Mouse (Mus musculus) intestine, embryonic 14.5 days (tissue): ENCODE data around the gene Mboat2. TPM values are rescaled to one million over a fixed set of nuclear protein-coding genes. Genes with fewer than 3 reads are reported as not detected.

Source experiments
- ATAC-seq: fragments of 200-750 bp; cut with Nextera tagmentation; replicated peaks from 2 replicates; pipeline ENCODE4 v1.8.0; 2017; ENCODE audit warnings: low read depth, moderate number of reproducible peaks, moderate TSS enrichment, moderate library complexity; ENCODE audit not compliant: low FRiP score, low TSS enrichment
- DNase-seq: peaks from one replicate; pipeline ENCODE4 v3.0.0-alpha.2; 2018; ENCODE audit warnings: low spot score
- H3K27ac ChIP-seq: fragments of 300-500 bp; sonication (generic); 2 replicates; pipeline ENCODE4 v1.5.1; 2014; ENCODE audit warnings: low read depth, mild to moderate bottlenecking, control low read depth
- H3K27me3 ChIP-seq: fragments of 300-500 bp; sonication (generic); replicated peaks from 2 replicates; pipeline ENCODE4 v1.6.1; 2014; ENCODE audit warnings: low read length, control low read depth; ENCODE audit not compliant: control insufficient read depth, insufficient read depth
- H3K36me3 ChIP-seq: fragments of 300-500 bp; sonication (generic); 2 replicates; pipeline ENCODE4 v1.6.1; 2014; ENCODE audit warnings: low read length, control low read depth; ENCODE audit not compliant: control insufficient read depth, insufficient read depth
- H3K4me1 ChIP-seq: fragments of 300-500 bp; sonication (generic); replicated peaks from 2 replicates; pipeline ENCODE4 v1.6.1; 2014; ENCODE audit warnings: low read length, control low read depth, mixed read lengths; ENCODE audit not compliant: control insufficient read depth, insufficient read depth
- H3K4me2 ChIP-seq: fragments of 300-500 bp; sonication (generic); 2 replicates; pipeline ENCODE4 v1.6.1; 2014; ENCODE audit warnings: low read length
- H3K4me3 ChIP-seq: fragments of 300-500 bp; sonication (generic); 2 replicates; pipeline ENCODE4 v1.5.1; 2014; ENCODE audit warnings: low read depth, low read length, control low read depth, mixed read lengths
- H3K9ac ChIP-seq: fragments of 300-500 bp; sonication (generic); 2 replicates; pipeline ENCODE4 v1.6.1; 2014; ENCODE audit warnings: mild to moderate bottlenecking, low read length
- H3K9me3 ChIP-seq: fragments of 300-500 bp; sonication (generic); 2 replicates; pipeline ENCODE4 v1.6.1; 2016; ENCODE audit warnings: low read length, control low read depth; ENCODE audit not compliant: control insufficient read depth
- WGBS: fragments of 180-500 bp; shearing (Covaris S2); extraction: QIAGEN DNeasy Blood & Tissue Kit; methylation state at CpG from one replicate; pipeline ENCODE4 v1.1.7; 2014; 5-methylcytosine and 5-hydroxymethylcytosine counted together
- polyA plus RNA-seq: library from polyadenylated mRNA; unstranded; fragments of >200 nt; fragmentation: Nextera tagmentation; extraction: Ambion mirVana; gene quantifications from 2 replicates; pipeline ENCODE4 v1.2.1, GENCODE M21; 2014

The Mboat2 gene
- polyA plus RNA-seq, 1 experiment from 2014 or later, result 31.6 TPM

DNA sequence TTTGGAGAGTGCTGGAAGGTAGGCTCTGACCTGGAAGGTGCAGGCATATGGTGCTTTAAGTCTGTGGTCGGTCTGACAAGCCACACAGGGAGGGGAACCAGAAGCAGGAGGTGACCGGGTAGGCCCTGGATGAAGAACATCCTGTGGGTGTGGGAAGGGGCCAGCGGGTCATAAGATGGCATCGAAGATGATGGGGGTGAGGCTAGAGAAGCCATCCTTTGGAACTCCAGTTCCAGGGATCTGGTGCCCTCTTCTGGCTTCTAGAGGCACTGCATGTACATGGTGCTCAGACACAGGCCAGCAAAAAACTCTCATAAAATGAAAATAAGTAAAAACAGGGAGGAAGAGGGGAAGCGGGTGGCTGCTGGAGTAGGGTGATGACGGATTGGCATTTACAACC lies 121.5 kb downstream of the Mboat2 start:
- peaks cover 36% of the 10 kb centered on the region; the same call in 1 of the 2 replicates for H3K36me3 ChIP-seq
- H3K4me3 ChIP-seq, result no peak overlapping the region
- no peaks in the 10 kb centered on the region for H3K4me1 ChIP-seq
- DNase-seq (peak; percentile 87), ATAC-seq (no peak)
- H3K27ac ChIP-seq, result no peak overlapping the region
- peaks cover 4% of the 10 kb centered on the region; the same call in 1 of the 2 replicates for H3K9me3 ChIP-seq
- no peak overlapping the region for H3K4me2 ChIP-seq
- H3K9ac ChIP-seq, result no peak overlapping the region
- 46% methylated on average over 6 of the region's 6 CpGs for WGBS
- H3K27me3 ChIP-seq, result no peaks in the 10 kb centered on the region

DNA sequence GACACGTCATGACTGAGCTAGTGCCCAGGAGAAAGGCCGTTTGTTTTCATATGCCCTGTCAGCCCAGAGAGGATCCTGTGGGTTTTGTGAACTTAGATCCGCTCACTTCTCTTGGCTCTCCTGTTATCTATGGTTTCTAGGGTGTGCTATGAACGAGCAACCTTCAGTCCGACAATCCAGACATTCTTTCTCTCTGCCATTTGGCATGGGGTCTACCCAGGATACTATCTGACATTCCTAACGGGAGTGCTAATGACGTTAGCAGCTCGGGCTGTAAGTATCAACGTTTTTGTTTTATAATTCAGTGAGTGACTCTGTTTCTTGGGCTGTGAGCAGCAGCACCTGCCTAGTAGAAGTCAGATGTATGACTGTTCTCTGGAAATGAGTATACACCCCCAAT lies 124.5 kb downstream of the Mboat2 start:
- DNase-seq (no peak), ATAC-seq (no peak)
- Histone ChIP-seq H3K4me2 (no peak overlapping the region), H3K27ac (no peak overlapping the region), H3K27me3 (no peaks in the 10 kb centered on the region), H3K4me1 (no peaks in the 10 kb centered on the region), H3K36me3 (peaks cover 32% of the 10 kb centered on the region), H3K9me3 (peaks cover 4% of the 10 kb centered on the region; the same call in 1 of the 2 replicates), H3K9ac (no peak overlapping the region), H3K4me3 (no peak overlapping the region)
- 81% methylated on average over 9 of the region's 9 CpGs for WGBS

DNA sequence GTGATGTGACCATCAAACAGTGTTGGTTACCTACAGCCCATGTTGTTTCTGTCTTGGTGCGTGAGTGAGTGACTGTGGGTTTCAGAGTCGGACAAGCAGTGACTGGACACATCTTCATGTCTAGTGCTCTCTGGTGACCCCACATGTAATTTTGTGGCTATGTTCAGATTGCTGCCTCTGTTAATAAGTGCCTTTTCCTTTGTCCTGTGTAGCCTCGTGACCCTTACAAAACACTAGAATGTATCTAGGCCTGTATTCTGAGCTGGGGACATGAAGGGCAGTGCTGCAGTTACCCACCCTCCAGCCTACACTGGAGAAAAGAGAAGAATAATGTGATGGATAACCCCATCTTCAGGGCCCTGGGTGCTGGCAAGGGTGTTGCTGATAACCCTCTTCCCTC lies 127.8 kb downstream of the Mboat2 start:
- H3K4me1 ChIP-seq, result no peaks in the 10 kb centered on the region
- no peaks in the 10 kb centered on the region for H3K9me3 ChIP-seq
- DNase-seq (no peak), ATAC-seq (no peak)
- H3K27ac ChIP-seq, result no peak overlapping the region
- no peak overlapping the region for H3K4me3 ChIP-seq
- WGBS, result 91% methylated on average over 3 of the region's 3 CpGs
- no peak overlapping the region for H3K9ac ChIP-seq
- peaks cover 18% of the 10 kb centered on the region for H3K36me3 ChIP-seq
- H3K4me2 ChIP-seq, result no peak overlapping the region
- no peaks in the 10 kb centered on the region for H3K27me3 ChIP-seq

DNA sequence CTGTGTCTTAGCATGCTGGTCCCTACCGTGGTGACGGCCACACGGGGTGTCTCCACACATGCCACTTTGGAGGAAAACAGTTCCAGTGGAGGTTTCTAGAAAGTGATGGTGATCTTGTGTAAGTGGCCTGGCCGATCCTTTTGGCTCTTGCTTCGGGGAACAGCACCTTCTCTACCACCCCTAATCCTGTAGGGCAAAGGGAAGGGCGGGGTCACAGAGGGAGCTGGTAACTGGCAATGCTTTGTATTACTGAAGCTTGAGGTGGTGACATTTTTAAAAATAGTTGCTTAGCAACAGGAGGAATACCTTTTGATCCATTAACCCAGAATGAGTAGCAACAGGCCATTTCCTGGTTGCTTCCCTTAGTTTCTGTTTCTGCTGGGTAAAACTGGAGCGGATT lies 131.1 kb downstream of the Mboat2 start:
- Histone ChIP-seq H3K27ac (no peak overlapping the region), H3K9ac (no peak overlapping the region), H3K9me3 (no peaks in the 10 kb centered on the region), H3K4me1 (no peaks in the 10 kb centered on the region), H3K27me3 (no peaks in the 10 kb centered on the region), H3K36me3 (peaks cover 8% of the 10 kb centered on the region), H3K4me3 (no peak overlapping the region), H3K4me2 (no peak overlapping the region)
- ATAC-seq, result no peak
- 92% methylated on average over 7 of the region's 7 CpGs for WGBS
- no peak for DNase-seq

DNA sequence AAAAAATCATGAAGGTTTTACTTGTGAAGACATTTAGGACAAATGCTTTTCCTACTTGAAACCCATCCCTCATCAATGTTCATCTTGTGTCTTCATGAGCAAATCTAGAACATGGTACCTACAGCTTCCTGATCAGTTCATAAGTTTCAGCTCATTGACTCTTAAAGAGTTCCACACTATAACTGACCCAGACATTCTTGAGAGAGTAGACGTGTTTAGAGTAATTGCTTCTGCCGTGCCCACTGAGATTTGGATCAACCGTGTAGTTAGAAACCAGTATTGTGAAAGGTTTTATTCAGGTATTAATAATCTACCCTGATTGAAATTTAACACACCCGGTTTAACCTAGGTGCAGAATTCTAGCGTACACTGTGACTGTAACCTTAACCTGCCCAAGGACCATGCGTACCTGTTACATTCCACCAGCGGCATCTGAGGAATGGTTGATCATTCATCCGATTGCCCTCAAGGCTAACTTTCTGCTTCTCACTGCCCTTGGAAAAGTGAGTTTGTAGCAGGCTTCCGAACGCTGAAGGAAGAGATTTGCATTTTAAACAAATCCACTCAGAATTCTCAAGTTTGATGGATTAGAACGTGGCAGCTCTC lies 131.8 kb downstream of the Mboat2 start:
- no peak overlapping the region for H3K9ac ChIP-seq
- H3K9me3 ChIP-seq, result no peaks in the 10 kb centered on the region
- DNase-seq (no peak), ATAC-seq (no peak)
- H3K4me1 ChIP-seq, result no peaks in the 10 kb centered on the region
- H3K27ac ChIP-seq, result no peak overlapping the region
- 85% methylated on average over 11 of the region's 11 CpGs for WGBS
- H3K4me2 ChIP-seq, result no peak overlapping the region
- H3K4me3 ChIP-seq, result no peak overlapping the region
- peaks cover 8% of the 10 kb centered on the region for H3K36me3 ChIP-seq
- H3K27me3 ChIP-seq, result no peaks in the 10 kb centered on the region

DNA sequence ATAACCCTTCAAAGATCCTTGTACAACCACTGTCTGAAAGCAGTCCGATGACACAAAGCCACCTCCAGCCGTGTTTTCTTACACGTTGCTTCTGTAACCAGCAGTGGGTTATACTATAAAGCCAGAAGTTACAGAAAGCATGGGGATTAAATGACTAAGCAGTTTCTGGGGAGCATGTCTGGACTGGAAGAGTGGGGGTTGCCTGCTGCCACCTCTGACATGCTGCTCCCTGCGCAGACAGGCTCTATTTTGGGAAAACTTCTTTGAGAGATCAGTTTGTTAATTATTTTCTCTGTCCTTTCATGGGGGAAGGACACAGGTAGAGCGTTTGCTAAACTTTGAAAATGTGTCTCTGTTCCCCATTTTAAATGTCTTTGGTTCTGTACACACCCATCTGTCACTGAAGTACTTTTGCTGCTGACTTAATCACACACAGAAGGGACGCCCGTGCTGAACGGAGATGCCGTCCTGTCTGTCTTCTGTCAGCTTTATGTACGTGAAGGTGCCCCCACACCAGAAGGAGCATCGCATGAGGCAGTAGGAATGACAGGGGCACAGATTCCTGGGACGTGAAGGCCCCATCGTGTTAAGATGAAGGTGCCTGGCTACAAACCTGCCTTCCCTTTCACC lies 132.8 kb downstream of the Mboat2 start:
- no peak for ATAC-seq
- Histone ChIP-seq H3K4me3 (no peak overlapping the region), H3K4me1 (no peaks in the 10 kb centered on the region), H3K9me3 (no peaks in the 10 kb centered on the region), H3K27me3 (no peaks in the 10 kb centered on the region), H3K27ac (no peak overlapping the region), H3K4me2 (no peak overlapping the region), H3K9ac (no peak overlapping the region), H3K36me3 (peaks cover 8% of the 10 kb centered on the region)
- no peak for DNase-seq
- WGBS, result 69% methylated on average over 13 of the region's 13 CpGs

DNA sequence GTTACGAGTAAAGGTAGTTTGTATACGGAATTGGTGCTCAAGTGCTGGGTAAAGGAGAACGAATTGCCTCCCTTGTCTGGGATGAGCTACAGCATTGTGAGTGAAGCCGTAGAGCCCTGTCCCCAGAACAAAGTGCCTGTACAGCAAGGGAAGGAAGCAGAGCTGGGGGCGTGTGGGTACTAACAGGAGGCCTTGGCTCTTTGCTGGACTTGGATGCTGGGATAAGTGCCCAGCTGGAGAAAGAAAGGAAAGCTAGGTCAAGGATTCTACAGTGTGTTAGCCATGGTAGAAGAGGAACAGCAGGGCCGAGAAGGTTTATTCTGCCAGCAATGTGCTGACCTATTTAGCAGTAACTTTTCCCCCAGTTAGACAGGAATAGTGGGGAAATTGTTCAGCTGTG lies 134.7 kb downstream of the Mboat2 start:
- H3K27ac ChIP-seq, result no peak overlapping the region
- no peaks in the 10 kb centered on the region for H3K27me3 ChIP-seq
- H3K9ac ChIP-seq, result no peak overlapping the region
- H3K36me3 ChIP-seq, result no peaks in the 10 kb centered on the region
- DNase-seq (no peak), ATAC-seq (no peak)
- no peaks in the 10 kb centered on the region for H3K4me1 ChIP-seq
- no peak overlapping the region for H3K4me3 ChIP-seq
- WGBS, result 77% methylated on average over 6 of the region's 6 CpGs
- no peak overlapping the region for H3K4me2 ChIP-seq
- no peaks in the 10 kb centered on the region for H3K9me3 ChIP-seq

DNA sequence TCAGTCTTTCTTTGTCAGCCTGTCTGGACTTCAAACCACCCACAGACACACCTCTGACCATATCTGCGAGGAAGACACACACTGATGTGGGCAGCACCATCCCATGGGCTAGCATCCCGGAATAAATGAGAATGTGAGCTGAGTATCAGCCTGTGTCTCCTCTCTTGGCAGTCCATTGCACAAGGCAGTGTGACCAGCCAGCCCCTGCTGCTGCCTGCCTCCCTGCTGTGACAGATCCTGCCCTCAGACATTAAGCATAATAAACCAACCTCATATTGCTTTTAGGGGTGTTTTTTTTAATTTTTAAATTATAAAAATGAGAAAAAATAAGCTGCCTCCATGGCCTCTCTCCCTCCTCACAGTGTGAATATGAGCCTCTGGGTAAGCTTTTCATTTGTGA lies 135.4 kb downstream of the Mboat2 start:
- 95% methylated on average over 2 of the region's 2 CpGs for WGBS
- no peak overlapping the region for H3K9ac ChIP-seq

More for the DNA sequence above, 135.4 kb downstream of the Mboat2 start:
- no peaks in the 10 kb centered on the region for H3K4me1 ChIP-seq
- no peaks in the 10 kb centered on the region for H3K36me3 ChIP-seq
- DNase-seq, result no peak
- no peak overlapping the region for H3K4me2 ChIP-seq
- no peak overlapping the region for H3K4me3 ChIP-seq
- no peak overlapping the region for H3K27ac ChIP-seq
- no peaks in the 10 kb centered on the region for H3K27me3 ChIP-seq
- no peak for ATAC-seq
- no peaks in the 10 kb centered on the region for H3K9me3 ChIP-seq
